Mouse (Mus musculus) layer of hippocampus, adult 11-12 months (tissue): Measurements from ENCODE around the gene Il4i1.
"Not testable (repeated sequence)": the region's sequence is repeated elsewhere in the genome, so short reads cannot be mapped to it uniquely, and the experiment has no call there.

Source experiments
- DNase-seq: peaks from one replicate; pipeline ENCODE4 v3.0.0; 2022; ENCODE audit warnings: low spot score

The Il4i1 gene

DNA sequence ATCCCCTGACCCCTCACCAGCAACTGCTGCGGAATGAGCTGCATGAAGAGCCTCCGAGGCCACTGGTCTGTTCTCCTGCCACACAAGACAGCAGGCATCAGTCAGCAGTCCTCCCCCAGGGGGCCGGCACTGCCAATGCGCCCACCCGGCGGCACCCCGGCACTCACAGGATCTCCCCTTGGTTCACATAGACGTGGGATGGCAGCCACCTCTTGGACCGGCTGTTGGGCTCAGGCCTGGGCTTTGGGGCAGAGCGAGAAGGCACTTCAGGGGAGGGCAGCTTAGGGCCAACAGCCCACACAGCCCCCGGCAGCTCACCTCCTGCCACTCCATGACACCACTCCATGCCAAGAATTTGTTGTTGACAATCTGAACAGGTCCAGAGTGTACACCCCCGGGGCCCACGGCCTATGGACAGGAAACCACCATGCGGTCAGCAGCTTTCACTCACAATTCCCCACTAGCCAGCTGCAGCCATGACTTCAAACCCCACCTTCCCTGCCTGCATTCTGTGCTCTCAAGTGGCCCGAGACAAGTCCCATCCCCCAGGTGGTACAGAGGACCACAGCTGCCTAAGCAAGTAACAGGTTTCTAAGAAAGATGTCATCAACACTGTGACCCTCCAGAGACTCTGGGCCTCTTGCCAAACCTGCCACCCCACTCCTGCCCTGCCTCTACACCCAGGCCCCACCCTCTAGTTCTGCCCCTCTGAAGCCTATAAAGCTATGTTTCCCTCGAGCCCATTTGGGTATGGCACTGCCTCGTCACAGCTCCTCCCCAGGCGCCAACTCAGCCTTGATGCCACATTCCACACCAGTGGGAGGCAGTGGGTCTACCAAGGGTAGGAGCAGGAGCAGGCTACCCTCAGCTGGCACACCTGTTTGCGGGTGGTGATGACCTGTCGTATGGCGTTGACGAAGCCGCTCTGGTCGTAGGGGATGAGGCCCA lies 48.7 kb downstream of the Il4i1 start:
- DNase-seq = no peak

DNA sequence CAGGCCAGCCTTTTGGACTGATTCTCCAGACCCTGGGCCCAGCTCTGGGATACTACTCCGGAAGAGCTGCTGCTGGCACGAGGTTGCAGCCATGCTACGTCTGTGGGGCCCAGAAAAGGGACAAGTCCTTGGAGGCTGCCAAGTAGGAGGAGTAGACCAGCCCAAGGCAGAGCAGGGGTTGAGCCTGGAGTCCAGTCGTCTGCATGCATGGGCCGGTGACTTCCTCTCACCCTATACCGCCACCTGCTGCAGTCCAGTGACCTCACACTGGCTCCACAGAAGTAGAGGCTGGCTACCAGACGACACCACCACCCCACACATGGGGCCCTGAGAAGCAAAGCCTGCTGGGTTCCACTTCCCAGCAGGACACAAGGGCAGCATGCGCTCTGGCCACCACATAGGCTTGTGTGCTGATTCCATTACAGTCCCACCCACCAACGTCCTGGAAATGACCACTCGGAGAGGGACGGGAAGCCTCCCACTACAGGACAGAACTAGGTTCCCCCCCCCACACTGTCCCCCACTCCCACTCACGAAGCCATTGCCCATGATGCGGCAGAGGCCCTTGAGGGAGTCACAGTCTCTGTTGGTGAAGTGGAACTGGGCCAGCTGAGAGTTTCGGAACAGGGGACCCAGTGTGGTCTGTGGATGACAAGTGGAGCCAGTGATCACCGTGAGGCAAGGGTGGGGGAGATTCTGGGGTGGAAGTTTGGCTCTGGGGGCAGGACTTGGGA lies 50.3 kb downstream of the Il4i1 start:
- DNase-seq = no peak

DNA sequence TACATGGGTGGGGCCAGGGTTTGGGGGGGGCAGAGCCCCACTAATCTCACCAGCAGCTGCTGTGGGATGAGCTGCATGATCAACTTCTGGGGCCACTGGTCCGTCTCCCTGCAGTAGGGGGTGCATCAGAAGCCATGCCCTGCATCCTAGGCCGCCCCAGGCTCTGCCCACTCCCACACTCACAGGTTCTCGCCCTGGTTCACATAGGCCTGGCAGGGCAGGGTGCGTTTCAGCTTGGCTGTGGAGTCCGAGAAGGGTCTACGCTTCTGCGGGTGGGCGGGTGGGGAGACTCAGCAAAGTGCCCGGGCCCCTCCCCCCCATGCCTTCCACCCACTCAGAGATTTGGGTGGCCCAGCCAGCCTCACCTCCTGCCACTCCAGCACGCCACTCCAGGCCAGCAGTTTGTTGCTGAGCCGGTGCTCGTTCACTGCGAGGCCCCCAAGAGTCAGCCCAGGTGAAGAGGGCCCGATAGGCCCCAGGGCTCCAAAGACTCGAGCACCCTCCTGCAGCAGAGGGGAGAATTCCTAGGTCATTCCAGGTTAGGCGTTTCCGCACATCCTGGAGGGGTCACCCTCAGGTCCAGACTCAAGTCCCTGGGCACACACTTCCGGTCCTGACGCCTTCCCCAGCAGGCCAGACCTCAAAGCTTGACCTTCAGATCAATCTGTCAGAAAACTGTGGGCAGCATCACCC lies 51.0 kb downstream of the Il4i1 start:
- no peak for DNase-seq

DNA sequence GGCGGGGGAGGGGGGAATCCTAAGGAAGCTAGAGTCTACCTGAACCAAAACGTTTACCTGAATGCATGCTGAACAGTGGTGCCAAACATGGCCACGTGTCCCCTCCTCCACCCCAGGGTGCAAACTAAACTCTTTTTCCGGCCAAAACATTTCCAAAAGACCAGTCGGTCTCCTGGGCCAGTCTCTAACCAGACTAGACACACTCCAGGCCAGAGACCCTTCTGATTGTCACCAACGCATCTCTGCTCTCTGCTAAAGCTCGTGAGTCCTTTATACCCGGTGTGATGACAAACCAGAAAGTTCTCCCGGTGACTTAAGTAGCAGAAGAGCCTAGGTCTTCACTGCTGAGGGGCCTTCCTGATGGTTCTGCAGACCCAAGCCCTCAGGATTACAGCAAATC lies 51.6 kb downstream of the Il4i1 start:
- no peak for DNase-seq

DNA sequence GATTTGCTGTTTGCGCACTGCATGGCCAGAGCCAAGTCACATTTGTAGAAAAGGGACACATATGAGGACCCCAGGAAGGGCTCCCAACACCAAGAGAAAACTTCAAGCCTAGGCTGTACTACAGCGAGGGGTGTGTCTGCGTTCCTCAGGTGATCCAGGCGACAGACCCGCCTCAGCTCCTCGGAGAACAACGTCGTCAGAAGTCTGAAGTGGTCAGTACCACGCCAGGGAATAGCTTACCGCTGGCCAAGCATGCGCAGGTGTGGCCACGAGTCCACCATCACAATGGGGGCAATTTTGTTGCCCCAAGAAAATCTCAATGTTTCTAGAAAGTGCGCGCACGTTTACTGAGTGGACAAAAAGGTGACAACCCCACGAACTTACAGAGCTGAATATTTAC lies 52.3 kb downstream of the Il4i1 start:
- DNase-seq = no peak

DNA sequence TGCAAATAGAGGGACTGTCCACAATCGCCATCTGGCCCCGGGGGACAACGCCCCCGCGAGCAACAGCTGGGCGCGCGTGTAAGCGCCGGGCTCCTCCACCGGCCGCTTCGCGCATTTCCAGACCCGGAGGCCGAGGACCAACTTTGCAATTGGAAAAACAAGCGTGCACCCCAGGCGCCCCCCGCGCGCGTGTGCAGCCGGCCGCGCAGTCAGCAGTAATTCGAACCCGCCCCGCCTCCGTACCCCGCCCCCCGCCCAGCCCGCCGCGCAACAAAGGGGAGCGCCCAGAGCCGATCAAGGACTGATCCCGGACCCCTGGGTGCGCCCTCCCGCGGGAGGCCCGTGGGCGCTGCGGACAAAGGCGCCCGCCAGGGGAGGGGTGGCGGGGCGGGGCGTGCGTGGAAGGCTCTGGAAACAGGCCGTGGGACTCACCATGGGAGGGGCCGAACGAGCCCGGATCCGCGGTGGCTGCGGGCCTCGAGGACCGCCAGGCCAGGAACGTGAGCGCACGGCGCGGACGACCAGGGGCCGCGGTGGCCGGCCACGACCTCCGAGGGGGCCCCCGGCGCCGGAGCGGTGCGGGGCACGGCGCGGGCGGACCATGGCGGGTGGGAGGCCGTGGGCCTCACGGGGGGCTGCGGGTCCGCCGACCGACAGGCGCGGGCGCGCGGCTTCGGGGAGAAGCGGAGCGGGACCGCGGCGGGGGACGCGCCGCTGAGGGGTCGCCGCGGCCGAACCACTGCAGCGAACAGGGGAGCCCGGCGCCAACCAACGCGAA lies 52.9 kb downstream of the Il4i1 start:
- peak; percentile 66 for DNase-seq

DNA sequence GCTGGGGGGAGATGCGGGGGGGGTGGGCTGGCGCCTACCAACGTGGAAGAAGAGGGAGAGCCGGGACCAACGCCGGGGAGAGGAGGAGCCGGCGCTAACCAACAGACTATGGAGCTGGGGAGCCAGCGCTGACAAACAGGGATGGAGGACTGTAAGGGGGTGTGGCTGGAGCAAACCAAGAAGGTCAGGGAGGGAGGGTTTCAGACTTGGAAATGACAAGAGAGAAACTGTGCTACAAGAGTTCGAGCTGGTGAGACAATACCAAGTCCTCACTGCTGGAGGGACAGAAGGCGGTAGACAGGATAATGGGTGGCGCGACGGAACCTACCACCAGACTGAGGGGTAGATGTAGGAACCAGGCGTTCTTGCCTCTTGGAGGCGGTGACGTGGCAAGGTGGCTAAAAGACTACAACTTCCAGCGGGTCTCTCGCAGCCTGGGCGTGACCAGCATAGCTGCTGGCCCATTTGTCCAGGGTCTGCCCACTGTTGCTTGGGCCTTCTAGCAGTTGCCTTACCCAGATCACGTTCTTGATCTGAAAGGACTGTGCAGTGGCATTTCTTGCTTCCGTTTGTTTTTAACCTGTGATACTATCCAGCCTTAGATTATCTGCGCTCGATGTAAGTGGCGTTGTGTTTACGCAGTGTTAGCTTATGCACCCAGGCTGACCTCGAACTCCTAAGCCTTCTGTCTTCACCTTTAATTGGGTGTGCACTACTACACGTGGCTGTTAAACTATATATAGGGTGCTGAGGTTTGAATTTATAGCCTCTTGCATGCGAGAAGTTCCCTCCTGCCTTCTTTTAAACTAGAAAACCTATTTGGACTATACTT lies 53.7 kb downstream of the Il4i1 start, which contains the start of gene Ptov1:
TSS of gene Ptov1 (minus strand) at position 92 of the 832 bp plus-strand sequence.
- peak; percentile 96 for DNase-seq

DNA sequence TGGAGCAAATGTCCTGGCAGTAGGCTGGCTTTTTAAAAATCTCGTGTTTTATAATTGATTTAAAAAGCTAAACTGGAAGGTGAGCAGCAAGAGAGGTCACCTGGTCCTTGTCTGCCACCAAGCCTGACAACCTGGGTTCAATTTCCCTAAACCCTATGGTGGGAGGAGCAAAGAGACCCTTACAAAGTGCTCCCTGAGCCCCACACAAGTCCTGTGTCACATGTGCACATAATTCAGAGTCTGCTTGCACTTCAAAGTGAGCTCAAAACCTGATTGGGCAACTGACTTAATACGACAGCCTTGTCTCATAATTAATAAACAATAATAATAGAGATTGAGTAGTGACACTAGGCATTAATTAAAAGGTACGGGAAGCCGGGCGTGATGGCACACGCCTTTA lies 54.4 kb downstream of the Il4i1 start:
- no peak for DNase-seq

DNA sequence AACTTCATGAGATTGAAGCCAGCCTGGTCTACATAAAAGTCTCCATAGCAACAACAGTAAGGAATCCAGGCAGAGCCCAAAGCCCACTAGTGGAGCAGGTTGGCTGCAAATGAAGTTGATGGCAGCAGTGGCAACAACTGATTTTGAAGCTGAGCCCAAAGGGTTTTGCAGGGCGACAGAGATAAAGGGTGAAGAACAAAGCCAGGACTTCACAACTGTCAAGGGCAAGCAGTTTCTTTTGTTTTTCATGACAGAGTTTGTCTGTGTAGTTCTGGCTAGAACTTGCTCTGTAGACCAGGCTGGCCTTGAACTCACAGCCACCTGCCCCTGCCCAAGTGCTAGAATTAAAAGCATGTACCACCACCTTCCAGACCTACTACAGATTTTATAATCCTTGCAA lies 55.0 kb downstream of the Il4i1 start:
- no peak for DNase-seq

DNA sequence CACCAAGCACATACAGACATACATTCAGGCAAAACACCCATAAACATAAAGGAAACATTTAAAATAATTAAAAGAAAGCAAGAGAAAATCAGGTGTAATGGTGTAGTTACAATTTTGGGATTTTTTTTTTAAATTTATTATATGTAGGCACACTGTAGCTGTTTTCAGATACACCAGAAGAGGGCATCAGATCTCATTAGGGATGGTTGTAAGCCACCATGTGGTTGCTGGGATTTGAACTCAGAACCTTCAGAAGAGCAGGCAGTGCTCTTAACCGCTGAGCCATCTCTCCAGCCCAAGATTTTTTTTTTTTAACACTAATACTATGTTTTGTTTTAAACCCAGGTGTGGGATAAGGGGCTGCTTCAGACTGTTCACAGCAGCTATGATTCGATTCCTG lies 55.6 kb downstream of the Il4i1 start:
- not testable (repeated sequence) for DNase-seq

DNA sequence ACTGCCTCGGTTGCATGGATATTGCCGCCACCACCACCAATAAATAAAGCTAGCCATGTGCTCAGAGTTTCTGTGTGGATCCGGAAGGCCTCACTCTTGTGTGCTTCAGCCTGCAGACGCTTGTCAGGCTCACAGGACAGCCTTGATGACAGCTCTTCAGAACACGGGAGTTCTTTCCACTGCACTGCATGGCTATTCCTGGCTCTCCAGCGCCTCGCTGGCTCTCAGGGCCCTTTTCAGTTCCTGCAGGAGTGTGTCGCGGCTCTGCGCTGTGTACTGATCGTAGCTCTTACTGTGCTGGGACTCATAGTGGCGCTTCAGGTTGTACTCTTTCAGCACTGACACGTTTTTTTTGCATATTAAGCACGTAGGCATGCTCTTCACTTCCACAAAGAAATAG lies 61.6 kb downstream of the Il4i1 start:
- no peak for DNase-seq

DNA sequence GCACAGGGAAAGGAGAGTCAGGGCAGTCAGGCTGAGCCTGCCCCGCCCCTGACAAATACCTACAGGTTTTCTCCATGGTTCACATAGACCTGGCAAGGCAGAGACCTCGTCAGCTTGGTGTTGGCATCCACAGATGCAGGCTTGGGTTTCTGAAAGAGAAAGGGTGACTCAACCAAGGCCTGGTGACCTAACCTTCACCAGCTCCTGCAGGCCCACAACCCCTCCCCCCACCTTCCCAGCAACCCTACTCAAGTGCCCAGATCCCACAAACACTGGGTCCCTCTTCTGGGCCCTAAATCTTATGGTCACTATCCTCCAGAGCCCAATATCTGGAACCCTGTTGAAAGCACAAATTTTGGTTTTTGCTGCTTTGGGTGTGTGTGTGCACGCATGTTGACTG lies 66.8 kb downstream of the Il4i1 start:
- DNase-seq = no peak

DNA sequence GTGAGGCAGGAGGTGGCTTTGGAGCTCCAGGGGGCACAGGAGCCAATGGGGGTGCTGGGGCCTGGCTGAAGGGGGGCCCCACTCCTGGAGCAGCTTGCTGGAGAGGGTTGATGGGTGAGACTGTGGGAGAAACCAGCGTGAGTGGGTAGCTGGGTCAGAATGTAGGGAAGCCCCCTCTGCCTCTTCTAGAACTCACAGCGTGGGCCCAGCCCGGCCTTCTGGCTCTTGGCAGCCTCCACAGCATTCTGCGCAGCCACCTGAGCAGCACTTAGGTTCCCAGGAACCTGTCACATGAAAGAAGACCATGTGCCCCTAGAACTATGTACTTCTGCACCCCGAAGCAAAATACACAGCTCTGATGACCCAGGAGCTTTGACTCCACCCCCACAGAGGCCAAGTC lies 68.5 kb downstream of the Il4i1 start:
- no peak for DNase-seq

DNA sequence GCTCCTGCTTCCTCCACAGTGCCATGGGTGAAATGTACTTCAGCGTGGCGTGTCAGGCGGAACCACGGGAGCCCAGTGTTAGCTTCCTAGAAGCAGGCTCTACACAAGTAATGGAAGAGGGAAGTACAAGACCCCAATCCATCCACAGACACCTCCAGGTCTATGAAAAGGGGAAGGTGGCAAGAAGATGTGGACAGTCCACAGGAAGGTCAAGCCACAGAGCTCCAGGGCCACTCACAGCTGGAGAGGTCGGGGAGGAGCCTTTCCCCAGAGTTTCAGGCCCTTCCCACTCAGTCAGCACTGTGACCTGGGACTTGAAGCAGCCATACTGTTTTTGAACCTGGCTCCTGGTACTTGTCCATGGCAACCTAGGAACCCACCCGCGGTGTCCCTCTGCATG lies 70.8 kb downstream of the Il4i1 start:
- DNase-seq = no peak

DNA sequence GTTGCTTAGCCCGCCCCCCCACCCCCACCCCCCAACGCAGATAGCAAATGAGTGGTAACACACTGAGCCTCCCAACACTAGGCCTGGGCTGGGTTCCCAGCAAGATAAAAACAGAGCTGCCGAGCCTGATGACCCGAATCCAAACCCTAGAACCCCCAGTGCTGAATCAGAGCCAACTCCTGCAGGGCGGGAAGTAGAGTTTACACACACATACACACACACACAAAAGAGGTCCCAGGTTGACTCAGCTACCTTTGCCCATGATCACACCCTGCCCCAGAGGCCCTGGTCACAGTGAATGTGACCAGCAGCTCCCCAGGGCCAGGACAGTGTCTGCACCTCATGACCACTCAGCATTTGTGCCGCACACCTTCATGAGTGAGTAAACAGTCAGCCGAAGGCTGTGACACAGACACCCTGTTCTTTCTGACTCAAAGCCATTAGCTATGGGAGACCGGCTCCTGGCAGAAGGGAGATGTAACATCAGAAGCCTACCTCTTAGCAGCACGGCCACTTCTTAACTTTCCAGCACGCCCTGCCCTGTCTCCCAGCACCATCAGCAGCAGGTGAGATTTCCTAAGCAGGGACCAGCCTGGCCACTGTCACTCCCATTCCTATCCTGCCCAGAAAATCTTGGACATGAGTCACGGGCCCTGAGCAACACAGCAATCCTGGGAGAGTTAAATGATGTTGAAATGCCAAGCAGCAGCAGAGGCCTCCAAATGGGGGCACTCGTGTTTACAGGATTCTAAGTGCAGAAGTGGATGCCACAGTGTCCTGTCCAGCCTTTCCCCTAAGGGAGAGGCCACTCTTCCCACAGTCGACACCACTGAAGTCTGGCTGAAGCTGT lies 72.3 kb downstream of the Il4i1 start:
- DNase-seq = no peak

DNA sequence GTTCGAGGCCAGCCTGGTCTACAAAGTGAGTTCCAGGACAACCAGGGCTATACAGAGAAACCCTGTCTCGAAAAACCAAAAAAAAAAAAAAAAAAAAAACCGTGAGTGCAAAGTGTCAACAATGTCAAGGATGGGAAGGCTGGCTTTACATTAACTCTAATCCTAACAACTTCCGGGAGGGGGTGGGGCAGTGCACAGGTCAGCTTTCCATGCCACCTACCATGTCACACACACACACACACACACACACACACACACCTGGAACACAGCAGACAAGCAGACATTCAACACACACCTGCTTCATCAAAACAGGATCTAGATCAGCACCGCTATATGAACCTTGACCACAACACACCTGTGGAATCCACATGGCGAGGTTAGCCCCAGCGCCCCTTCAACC lies 74.0 kb downstream of the Il4i1 start:
- no peak for DNase-seq
